Mouse (Mus musculus) testis, adult 10 weeks (tissue): ENCODE measurements around the gene Lim2. TPM values are rescaled to one million over a fixed set of nuclear protein-coding genes. Genes with fewer than 3 reads are reported as not detected.

Experiments used
- polyA plus RNA-seq: library from polyadenylated mRNA; stranded (reverse); fragments of 350-450 nt; fragmentation: Illumina TruSeq; extraction: RNeasy Lipid Tissue Mini Kit (QIAGEN cat#74804); gene quantifications from one replicate; pipeline ENCODE4 v1.2.3, GENCODE M21; 2014; ENCODE audit warnings: low read depth, low replicate concordance

Gene Lim2
- not detected for polyA plus RNA-seq

GRCm38 (mm10) chr7:43427406-43427805, at the start of gene Lim2:
Gene Lim2 (plus strand): TSS chr7:43427670.

GRCm38 (mm10) chr7:43408131-43408553, 19.3 kb upstream of the Lim2 start, which contains the start of gene Siglecg:
Gene Siglecg (plus strand): TSS chr7:43408204.

GRCm38 (mm10) chr7:43436341-43437255, 9.1 kb downstream of the Lim2 start, which contains the start of gene Nkg7:
Gene Nkg7 (plus strand): TSS chr7:43437073.

GRCm38 (mm10) chr7:43440482-43440881, 13.0 kb downstream of the Lim2 start, which contains the start of gene Cldnd2:
Gene Cldnd2 (plus strand): TSS chr7:43440782.

GRCm38 (mm10) chr7:43443917-43444293, 16.4 kb downstream of the Lim2 start, which contains the start of the genes Etfb and Gm45233:
Gene Etfb (plus strand): TSS chr7:43444083.
Gene Gm45233 (plus strand): TSS chr7:43444128.

GRCm38 (mm10) chr7:43462851-43463250, 35.4 kb downstream of the Lim2 start, which contains the start of gene Vsig10l:
Gene Vsig10l (plus strand): TSS chr7:43463151.

Other genes starting within 250 kb of the Lim2 start
- 38.8 TPM for gene Zfp715, start 114.4 kb upstream of the Lim2 start, polyA plus RNA-seq
- gene Siglecf, start 76.3 kb upstream of the Lim2 start, polyA plus RNA-seq: 0.10 TPM
- gene Siglecg, start 19.5 kb upstream of the Lim2 start, polyA plus RNA-seq: not detected
- gene Nkg7, start 9.4 kb downstream of the Lim2 start, polyA plus RNA-seq: not detected
- 18.3 TPM for gene Cldnd2, start 13.1 kb downstream of the Lim2 start, polyA plus RNA-seq
- 3.1 TPM for gene Etfb, start 16.4 kb downstream of the Lim2 start, polyA plus RNA-seq
- not detected for gene Gm45233, start 16.5 kb downstream of the Lim2 start, polyA plus RNA-seq
- gene Vsig10l, start 35.5 kb downstream of the Lim2 start, polyA plus RNA-seq: 1.5 TPM
- gene Iglon5, start 62.4 kb downstream of the Lim2 start, polyA plus RNA-seq: 0.46 TPM
- gene 4931406B18Rik, start 78.3 kb downstream of the Lim2 start, polyA plus RNA-seq: 14.5 TPM
- 2.1 TPM for gene Cd33, start 116.8 kb downstream of the Lim2 start, polyA plus RNA-seq
- gene Zfp658, start 134.6 kb downstream of the Lim2 start, polyA plus RNA-seq: 0.34 TPM
- 13.8 TPM for gene Zfp719, start 151.9 kb downstream of the Lim2 start, polyA plus RNA-seq
- gene Zfp819, start 179.5 kb downstream of the Lim2 start, polyA plus RNA-seq: 9.2 TPM
- gene Ceacam18, start 207.0 kb downstream of the Lim2 start, polyA plus RNA-seq: not detected
- 1.0 TPM for gene Siglece, start 232.5 kb downstream of the Lim2 start, polyA plus RNA-seq
- 0.24 TPM for gene Ctu1, start 244.3 kb downstream of the Lim2 start, polyA plus RNA-seq